In genomic region chr15:61109429-61110128, GRCm38 (mm10) we compare ENCODE assay signal across 11 mouse cellular contexts.
DNase-seq lines count a peak whose midpoint lies in the region; ATAC-seq and TF ChIP-seq lines count a peak whose summit lies in the region.
"Had no signal": no experiment of that assay in that cellular context is flagged by ENCODE, and none has a peak within 500 bp of the region (broad histone marks: within the 10 kb centered on the region; RNA-seq: fewer than 3 reads in every experiment).

No protein-coding gene starts in this region.

- 43% methylated on average over 4 of the region's 4 CpGs for WGBS in hindbrain, embryonic 10.5 days
- 42% methylated on average over 4 of the region's 4 CpGs for WGBS in hindbrain, embryonic 13.5 days

- no peak overlapping the region for H3ac ChIP-seq in C2C12 (ENCODE audit: control insufficient read depth, insufficient read length, low read depth)

- H3K27ac ChIP-seq in hindbrain, embryonic 10.5 days: 0 out of 2 replicates have a peak overlapping the region, but pooled peaks have one; percentile 54
- no peak overlapping the region for H3K27ac ChIP-seq in hindbrain, embryonic 13.5 days
- no peak overlapping the region for H3K27ac ChIP-seq in layer of hippocampus, adult 2 months

- H3K36me3 ChIP-seq in hindbrain, embryonic 10.5 days: no peaks in the 10 kb centered on the region
- H3K36me3 ChIP-seq in hindbrain, embryonic 13.5 days: no peaks in the 10 kb centered on the region
- H3K36me3 ChIP-seq in C2C12 (ENCODE audit: control insufficient read depth, insufficient read depth): no peaks in the 10 kb centered on the region

- no peaks in the 10 kb centered on the region for H3K27me3 ChIP-seq in hindbrain, embryonic 10.5 days (ENCODE audit: insufficient read depth, poor library complexity, severe bottlenecking)
- H3K27me3 ChIP-seq in hindbrain, embryonic 13.5 days: no peaks in the 10 kb centered on the region
- no peaks in the 10 kb centered on the region for H3K27me3 ChIP-seq in C2C12 (ENCODE audit: control insufficient read depth, insufficient read depth, insufficient read length)

- H3K4me2 ChIP-seq in hindbrain, embryonic 13.5 days: no peak overlapping the region

- H3K79me3 ChIP-seq in C2C12 (ENCODE audit: low read depth): no peaks in the 10 kb centered on the region

- DNase-seq in hindbrain, embryonic 10.5 days (ENCODE audit: low spot score): peak; percentile 27
- DNase-seq in embryo, embryonic 11.5 days (ENCODE audit: low read depth, low spot score): peak; percentile 14
- DNase-seq in hindlimb bud, embryonic 11.5 days (ENCODE audit: extremely low spot score, low read depth, low spot score): peak; percentile 28
- DNase-seq in urinary bladder, postnatal 10 days (ENCODE audit: low spot score): no peak
- DNase-seq in layer of hippocampus, adult 2 months (ENCODE audit: low spot score in 2 of 2): no peak
- DNase-seq: adrenal gland, postnatal 36 days; lung, adult 18-20 months; right cerebral cortex, adult 18-20 months; thymus, adult 18-20 months had no signal

- no peak for ATAC-seq in hindbrain, embryonic 13.5 days (ENCODE audit: low FRiP score)

- H3K4me1 ChIP-seq in hindbrain, embryonic 10.5 days (replicated peaks): peaks cover 13% of the 10 kb centered on the region
- peaks cover 6% of the 10 kb centered on the region for H3K4me1 ChIP-seq in hindbrain, embryonic 13.5 days (replicated peaks)

- no peak overlapping the region for H3K4me3 ChIP-seq in hindbrain, embryonic 10.5 days
- H3K4me3 ChIP-seq in hindbrain, embryonic 13.5 days: no peak overlapping the region
- no peak overlapping the region for H3K4me3 ChIP-seq in C2C12 (ENCODE audit: insufficient read depth, poor library complexity, severe bottlenecking)
- H3K4me3 ChIP-seq in layer of hippocampus, adult 2 months: no peak overlapping the region

- H3K79me2 ChIP-seq in C2C12 (ENCODE audit: control insufficient read depth, insufficient read depth): no peaks in the 10 kb centered on the region

- TF ChIP-seq CTCF in C2C12 (IDR thresholded peaks at IDR 0.05; ENCODE audit: control insufficient read depth, insufficient read depth, insufficient read length): no peak
- TF ChIP-seq CTCF in layer of hippocampus, adult 2 months (conservative IDR thresholded peaks at IDR 0.05): no peak

- no peak overlapping the region for H3K9ac ChIP-seq in hindbrain, embryonic 13.5 days

- no peaks in the 10 kb centered on the region for H3K9me3 ChIP-seq in hindbrain, embryonic 10.5 days
- H3K9me3 ChIP-seq in hindbrain, embryonic 13.5 days: no peaks in the 10 kb centered on the region

TF ChIP-seq in C2C12, 6 proteins besides CTCF, POLR2A, EP300 and RAD21:
- TF ChIP-seq CEBPB (IDR thresholded peaks at IDR 0.05; ENCODE audit: low read depth) (no peak), MYOD1 (IDR thresholded peaks at IDR 0.05; ENCODE audit: control insufficient read depth, insufficient read length, low read depth) (peak; percentile 28)

Comparison
In these comparisons a context has a peak if more than half of its experiments do, and no peak if none do; other contexts are left out.
1. DNase-seq: peak in hindbrain, embryonic 10.5 days (single experiment), embryo, embryonic 11.5 days (single experiment) and hindlimb bud, embryonic 11.5 days (single experiment); none in urinary bladder, postnatal 10 days (single experiment) and layer of hippocampus, adult 2 months (0 of 2).